Mouse (Mus musculus) liver, postnatal 0 days (tissue): ENCODE data around the gene Gm21731.
"Not testable (repeated sequence)": the region's sequence is repeated elsewhere in the genome, so short reads cannot be mapped to it uniquely, and the experiment has no call there.

Experiments
- CTCF ChIP-seq: sonication (generic); IDR thresholded peaks from 2 replicates; pipeline ENCODE4 v1.5.1; 2016; ENCODE audit warnings: antibody characterized with exemption, low read depth
- EP300 ChIP-seq: IDR thresholded peaks from 2 replicates; pipeline ENCODE4 v1.6.1; 2016; ENCODE audit warnings: antibody characterized with exemption, low read depth, mild to moderate bottlenecking

GRCm38 (mm10) chr13:120196189-120196821 is 42.6 kb upstream of the Gm21731 start:
- not testable (repeated sequence) for TF ChIP-seq EP300, CTCF
